Mouse (Mus musculus) common myeloid progenitor, adult 5-6 weeks (primary cell): ENCODE results near the gene Slc25a35. TPM values are rescaled to one million over a fixed set of nuclear protein-coding genes. Genes with fewer than 3 reads are reported as not detected.
A peak's percentile ranks its signal among the peaks of the same experiment; 100 is the strongest.
"Not testable (repeated sequence)": the region's sequence is repeated elsewhere in the genome, so short reads cannot be mapped to it uniquely, and the experiment has no call there.

ENCODE experiments used
- ATAC-seq: replicated peaks from 2 replicates; pipeline ENCODE4 v1.8.0; 2016; ENCODE audit warnings: low read depth, mild to moderate bottlenecking, moderate TSS enrichment, inconsistent platforms; ENCODE audit not compliant: poor library complexity, severe bottlenecking
- total RNA-seq: library from RNA; stranded (forward); fragments of 200-1000, 187-1606 nt; gene quantifications from 2 replicates; pipeline ENCODE4 v1.2.3, GENCODE M21; 2017

Slc25a35 gene
- 1.4 and 2.1 TPM in 2 replicates for total RNA-seq

GRCm38 (mm10) chr11:68967337-68968282 is at the start of gene Slc25a35:
TSS of gene Slc25a35 (plus strand) at chr11:68968131.
- peak; percentile 91 for ATAC-seq

DNA sequence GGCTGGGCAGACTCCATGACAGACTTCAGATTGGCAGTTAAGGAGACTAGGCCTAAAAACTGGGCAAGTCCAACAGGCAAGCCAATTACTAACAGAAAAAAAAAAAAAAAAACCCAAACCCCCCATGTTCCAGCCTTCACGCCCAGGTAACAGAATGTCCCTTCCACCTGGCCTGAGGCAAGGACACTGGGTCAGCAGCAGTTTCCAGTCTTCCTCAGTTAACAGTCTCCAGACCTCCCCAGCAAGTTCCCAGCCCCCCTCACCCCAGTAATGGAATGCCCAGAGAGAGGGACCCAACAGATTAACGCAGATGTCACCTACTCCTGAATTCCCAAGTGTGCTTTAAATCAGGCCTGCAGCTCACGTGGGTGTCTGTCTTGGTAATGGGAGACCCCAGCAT is 44.7 kb upstream of the Slc25a35 start:
- ATAC-seq = no peak

DNA sequence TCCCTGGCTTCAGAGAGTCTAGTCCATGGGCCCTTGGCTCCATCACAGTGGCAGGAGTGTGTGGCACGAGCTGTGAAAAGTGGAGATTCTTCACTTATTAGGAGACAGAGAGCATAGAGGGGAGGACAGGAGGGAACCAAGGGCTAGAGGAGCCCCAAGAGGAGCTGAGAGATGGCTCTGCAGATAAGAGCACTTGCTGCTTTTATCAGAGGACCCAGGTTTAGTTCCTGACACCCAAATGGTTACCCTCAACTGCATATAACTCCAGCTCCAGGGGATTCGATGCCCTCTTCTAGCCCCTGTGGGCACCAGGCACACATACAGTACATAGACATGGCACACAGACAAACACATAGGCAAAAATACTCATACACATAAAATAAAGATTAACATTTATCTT is 43.2 kb upstream of the Slc25a35 start:
- no peak for ATAC-seq

GRCm38 (mm10) chr11:68926981-68927380 is 41.0 kb upstream of the Slc25a35 start, which contains the start of gene Odf4:
TSS of gene Odf4 (minus strand) at chr11:68927081.
- no peak for ATAC-seq

- no peak for ATAC-seq
These were observed 38.0 kb upstream of the Slc25a35 start for GRCm38 (mm10) chr11:68929947-68930346.

DNA sequence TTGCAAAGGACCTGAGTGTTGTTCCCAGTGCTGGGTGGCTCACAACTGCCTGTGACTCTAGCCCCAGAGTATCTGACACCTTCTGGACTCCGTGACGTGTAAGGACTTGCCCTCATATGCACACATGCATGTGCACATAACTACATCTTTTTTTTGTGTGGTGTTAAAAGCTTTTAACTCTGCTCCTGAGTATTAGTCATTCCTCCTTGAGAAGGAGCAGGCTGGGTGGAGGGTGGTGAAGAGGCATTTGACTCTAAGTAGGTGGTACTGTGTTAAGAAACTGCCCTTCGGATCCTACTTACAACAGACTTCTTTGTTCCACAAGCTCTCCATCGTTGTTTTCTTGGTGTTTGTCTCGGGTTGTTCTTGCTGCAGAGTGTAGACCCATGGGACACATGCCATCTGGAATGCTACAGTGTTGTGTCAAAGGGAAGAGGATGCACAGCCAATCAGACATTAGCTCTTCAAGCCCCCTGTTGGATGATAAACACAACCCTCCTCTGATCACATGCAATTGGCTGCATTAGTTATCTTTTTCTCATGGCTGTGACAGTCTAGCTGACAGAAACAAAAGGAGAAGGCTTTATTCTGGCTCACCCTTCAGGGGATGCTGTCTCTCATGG is 33.9 kb upstream of the Slc25a35 start:
- no peak for ATAC-seq

DNA sequence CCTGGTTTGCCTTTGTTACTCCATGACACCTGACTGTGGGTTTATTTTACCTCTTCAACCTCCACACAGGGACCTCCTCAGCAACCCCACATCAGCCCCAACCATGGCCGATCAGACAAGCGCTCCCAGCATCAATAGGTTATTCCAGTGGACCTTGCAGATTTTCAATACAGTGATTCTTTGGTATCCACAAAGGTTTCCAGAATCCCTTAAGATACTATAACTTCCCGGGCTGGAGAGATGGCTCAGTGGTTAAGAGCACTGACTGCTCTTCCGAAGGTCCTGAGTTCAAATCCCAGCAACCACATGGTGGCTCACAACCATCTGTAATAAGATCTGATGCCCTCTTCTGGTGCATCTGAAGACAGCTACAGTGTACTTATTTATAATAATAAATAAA is 31.0 kb upstream of the Slc25a35 start:
- ATAC-seq = not testable (repeated sequence)

DNA sequence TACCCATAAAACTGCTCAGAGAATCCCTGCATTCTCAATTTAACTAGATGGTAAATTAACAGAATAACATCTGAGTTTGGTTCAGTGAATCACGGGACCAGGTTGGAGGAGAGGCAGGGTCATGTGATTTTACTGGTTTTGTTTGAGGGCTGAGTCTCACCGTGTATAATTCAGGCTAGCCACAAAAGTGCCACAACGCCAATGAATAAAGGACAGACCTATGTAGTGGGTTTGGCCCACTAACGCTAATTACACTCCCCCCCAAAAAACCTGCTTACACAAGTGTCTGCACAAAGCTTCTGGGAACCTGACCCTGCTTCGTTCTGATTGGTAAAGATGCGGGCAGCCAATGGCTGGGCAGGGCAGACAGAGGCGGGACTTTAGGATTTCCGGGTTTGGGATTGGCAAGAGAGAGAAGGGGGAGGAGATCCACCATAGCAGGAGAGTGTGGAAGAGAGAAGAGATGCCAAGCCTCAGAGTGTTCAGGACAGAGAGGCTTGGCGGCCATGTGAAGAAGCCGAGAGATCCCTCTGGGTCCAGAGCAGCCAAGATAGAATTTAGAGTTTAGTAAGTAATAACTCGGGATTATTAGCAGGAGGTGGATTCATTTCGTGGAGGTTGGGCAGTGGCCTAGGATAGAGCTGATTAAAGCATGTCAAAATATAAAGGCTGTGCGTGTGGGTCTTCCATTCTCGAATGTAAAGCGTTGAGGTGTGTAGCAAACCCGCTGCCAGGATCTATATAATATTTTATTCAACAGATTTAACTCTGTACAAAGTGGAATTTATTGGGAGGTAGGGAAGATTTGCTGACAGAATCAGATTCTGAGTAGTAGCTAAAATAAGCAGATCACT is 28.3 kb upstream of the Slc25a35 start:
- ATAC-seq = peak; percentile 99

DNA sequence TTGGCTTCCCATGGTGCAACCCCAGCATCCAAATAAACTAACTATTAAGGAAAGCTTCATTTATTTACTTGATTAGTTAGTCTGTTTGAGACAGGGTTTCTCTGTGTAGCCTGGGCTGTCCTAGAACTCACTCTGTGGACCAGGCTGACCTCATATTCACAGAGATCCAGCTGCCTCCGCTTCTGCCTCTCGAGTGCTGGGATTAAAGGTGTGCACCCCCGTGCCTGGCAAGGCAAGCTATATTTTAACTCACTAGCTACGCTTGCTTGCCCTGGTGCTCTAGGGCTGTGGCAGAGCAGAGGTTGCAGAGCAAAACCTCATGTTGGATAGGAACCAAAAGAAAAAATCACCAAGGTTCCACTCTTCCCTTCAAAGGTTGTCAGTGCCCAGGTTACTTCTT is 27.4 kb upstream of the Slc25a35 start:
- no peak for ATAC-seq

GRCm38 (mm10) chr11:68942731-68943130 is 25.2 kb upstream of the Slc25a35 start:
- no peak for ATAC-seq

DNA sequence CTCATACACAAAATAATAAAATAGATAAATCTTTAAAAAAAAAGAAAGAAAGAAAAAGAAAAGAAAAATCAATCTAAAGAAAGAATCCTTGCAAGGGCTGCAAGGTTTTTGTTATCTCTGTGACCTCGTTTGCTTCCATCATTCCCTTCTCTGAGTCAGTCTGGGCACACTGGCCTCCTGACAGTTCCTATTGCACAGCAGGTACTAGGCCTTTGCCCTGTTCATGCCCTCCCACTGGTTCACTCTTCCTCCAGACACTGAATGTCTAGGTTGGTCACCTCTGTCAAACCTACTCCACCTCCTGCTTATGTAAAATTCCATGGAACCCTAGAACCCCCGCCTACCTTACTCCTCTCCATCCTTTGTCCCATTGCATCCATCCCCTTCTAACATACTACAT is 22.7 kb upstream of the Slc25a35 start:
- no peak for ATAC-seq

DNA sequence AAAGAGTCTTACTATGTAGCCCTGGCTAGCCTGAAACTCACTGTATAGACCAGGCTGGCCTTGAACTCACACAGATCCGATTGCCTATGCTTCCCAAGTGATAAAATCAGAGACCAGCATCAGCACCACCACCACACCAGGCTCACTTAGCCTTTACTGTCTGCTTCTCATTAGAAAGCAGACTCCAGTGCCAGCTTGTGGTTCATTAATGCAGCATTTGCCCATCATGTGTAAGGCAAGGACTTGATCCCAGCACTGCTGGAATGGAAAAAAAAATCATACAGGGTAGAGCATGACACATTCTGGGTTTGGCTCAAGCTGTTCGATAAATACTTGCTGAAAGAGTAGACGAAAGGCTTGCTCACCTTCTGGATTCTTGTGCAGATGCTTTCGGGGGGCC is 21.9 kb upstream of the Slc25a35 start:
- ATAC-seq = no peak

- ATAC-seq = no peak
These were observed 21.0 kb upstream of the Slc25a35 start for GRCm38 (mm10) chr11:68946806-68947440.

GRCm38 (mm10) chr11:68947542-68947993 is 20.4 kb upstream of the Slc25a35 start:
- ATAC-seq = no peak

DNA sequence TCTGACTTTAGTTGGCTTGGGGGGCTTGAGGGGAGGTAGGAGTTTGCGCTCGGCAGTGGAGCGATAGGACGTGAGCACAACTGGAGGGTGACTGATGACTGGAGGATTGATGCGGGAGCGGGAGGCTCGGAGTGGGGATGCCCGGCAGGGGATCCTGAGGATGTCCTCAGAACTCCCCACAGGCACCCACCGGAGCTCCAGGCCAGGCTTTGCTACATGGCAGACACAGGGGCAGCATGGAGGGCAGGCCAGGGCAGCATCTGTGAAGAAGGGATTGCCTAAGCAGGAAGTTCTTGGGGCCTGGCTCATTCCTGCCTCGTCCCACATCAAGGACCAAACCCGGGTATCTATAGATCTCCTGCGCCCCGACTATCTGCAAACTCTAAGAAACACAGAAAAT is 14.0 kb upstream of the Slc25a35 start:
- ATAC-seq = no peak

DNA sequence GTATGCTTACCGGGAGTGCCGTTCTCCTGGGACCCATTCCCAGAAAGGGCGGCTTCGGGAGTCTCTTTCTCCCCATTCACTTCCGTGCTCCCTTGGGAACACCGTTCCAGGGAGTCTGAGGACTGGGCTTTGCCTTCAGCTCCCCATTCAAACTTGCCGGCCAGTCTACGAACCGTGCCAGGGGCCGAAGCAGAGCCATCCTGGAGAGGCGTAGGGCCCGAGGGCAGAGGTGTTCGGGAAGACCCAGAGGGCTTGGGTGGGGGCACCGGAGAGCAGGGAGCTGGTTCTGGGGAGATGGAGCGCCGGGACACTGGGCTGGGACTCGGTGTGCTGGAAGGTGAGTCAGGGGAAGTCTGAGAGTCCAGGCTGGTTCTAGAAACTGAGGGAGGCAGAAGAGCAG is 13.5 kb upstream of the Slc25a35 start:
- ATAC-seq = peak; percentile 19; the same call in 1 of the 2 replicates

GRCm38 (mm10) chr11:68955473-68955872 is 12.5 kb upstream of the Slc25a35 start:
- ATAC-seq = no peak

DNA sequence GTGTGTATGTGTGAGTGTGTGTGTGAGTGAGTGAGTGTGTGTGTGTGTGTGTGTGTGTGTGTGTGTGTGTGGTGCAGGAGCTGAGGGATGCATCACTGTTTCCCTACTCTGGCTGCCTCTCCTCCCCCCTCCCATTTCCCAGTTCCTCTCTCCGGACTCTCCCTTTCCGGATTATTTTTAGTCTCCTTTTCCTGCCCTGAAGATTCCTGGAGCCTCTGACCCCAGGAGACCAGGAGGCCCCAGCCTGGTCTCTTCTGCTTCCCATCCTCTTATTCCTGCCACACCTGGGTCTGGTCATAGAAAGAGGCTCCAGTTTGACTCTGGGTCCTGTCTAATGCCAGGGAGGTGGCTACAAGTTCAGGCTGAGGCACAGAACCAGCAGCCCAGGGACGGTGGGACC is 11.8 kb upstream of the Slc25a35 start:
- ATAC-seq = no peak

- ATAC-seq = no peak
These were observed 11.2 kb upstream of the Slc25a35 start for GRCm38 (mm10) chr11:68956697-68957096.

DNA sequence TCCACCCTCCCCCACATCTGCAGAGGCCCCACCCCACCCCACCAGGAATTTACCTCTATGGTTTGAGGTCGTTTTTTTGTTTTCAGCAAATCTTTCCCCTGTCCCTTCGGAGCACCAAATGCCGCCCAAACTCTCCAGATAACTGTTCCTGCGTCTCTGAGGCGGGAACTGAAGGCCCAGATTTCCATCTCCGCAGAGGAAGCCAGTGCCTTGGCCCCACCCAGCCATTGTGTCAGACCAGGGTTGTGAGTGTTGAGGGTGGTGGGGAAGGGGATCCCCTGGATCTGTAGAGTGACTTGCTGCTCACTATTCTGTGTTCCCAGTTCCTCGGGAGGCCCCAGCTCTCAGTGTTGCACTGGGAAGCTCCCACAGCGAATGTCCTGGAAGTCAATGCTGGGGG is 10.6 kb upstream of the Slc25a35 start, which contains the start of gene Arhgef15:
Arhgef15 (minus strand) TSS at position 173 of the 400 bp plus-strand sequence.
- no peak for ATAC-seq
